Comparison of ENCODE assay signal across 14 mouse cellular contexts in the genomic region with DNA sequence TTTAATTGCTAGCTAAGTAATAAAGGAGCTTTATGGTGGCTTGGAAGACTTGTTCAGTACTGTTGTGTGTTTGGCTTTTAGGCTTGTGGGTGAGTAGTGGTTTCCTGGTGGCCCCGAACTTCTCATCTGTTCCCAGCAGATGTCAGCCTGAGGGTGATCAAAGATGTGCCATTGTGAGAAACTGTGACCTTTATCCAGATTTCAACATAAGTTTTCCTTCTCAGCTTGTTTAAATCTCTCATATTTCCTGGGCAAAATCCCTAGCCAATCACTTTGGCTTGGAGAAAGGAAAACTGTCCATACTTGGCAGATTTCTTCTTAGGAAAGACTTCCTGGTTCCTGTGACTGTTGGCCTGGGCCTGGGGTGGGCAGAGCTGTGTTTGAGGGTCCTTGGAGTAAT. TPM values are rescaled to one million over a fixed set of nuclear protein-coding genes. Genes with fewer than 3 reads are reported as not detected.
DNase-seq lines count a peak whose midpoint lies in the region; ATAC-seq and TF ChIP-seq lines count a peak whose summit lies in the region.
"Had no signal": no experiment of that assay in that cellular context is flagged by ENCODE, and none has a peak within 500 bp of the region (broad histone marks: within the 10 kb centered on the region; RNA-seq: fewer than 3 reads in every experiment).

No protein-coding gene starts in this region.

- H3K4me1 ChIP-seq in heart, embryonic 16.5 days (ENCODE audit: control insufficient read depth, insufficient read depth, low read length): peaks cover 9% of the 10 kb centered on the region; the same call in 1 of the 2 replicates
- H3K4me1 ChIP-seq in liver, postnatal 0 days (ENCODE audit: insufficient read depth): peaks cover 29% of the 10 kb centered on the region
- H3K4me1 ChIP-seq in forebrain, embryonic 14.5 days (ENCODE audit: control insufficient read depth, insufficient read depth, low read length): no peaks in the 10 kb centered on the region

- ATAC-seq in heart, embryonic 16.5 days (replicated peaks; ENCODE audit: extremely low read depth, insufficient read depth, low FRiP score): no peak
- peak; percentile 51; the same call in 1 of the 2 replicates for ATAC-seq in liver, postnatal 0 days
- no peak for ATAC-seq in forebrain, embryonic 14.5 days
- ATAC-seq: activated CD4-positive, CD25-positive, alpha-beta regulatory T cell, adult 4 months had no signal

- no peaks in the 10 kb centered on the region for H3K27me3 ChIP-seq in heart, embryonic 16.5 days (ENCODE audit: control insufficient read depth, insufficient read depth, low read length)
- no peaks in the 10 kb centered on the region for H3K27me3 ChIP-seq in liver, postnatal 0 days (ENCODE audit: insufficient read depth, low read length)
- no peaks in the 10 kb centered on the region for H3K27me3 ChIP-seq in forebrain, embryonic 14.5 days (replicated peaks; ENCODE audit: control insufficient read depth, insufficient read depth, low read length)
- H3K27me3 ChIP-seq: limb, embryonic 15.5 days had no signal

- no peak for DNase-seq in heart, adult 8-10 months (ENCODE audit: low spot score)
- DNase-seq in 3T3-L1 (ENCODE audit: low read depth, low spot score): peak; percentile 52
- DNase-seq in NIH3T3 (ENCODE audit: low read depth): peak; percentile 45
- DNase-seq in liver, postnatal 0 days: no peak
- DNase-seq in forebrain, embryonic 14.5 days (ENCODE audit: low spot score): no peak
- DNase-seq in right cerebral cortex, postnatal 14 days: no peak
- DNase-seq in frontal cortex, adult 2 months (ENCODE audit: extremely low spot score in 1 of 2, low spot score in 1 of 2): no peak
- DNase-seq: midbrain, embryonic 14.5 days; right cerebral cortex, adult 18-20 months had no signal

- TF ChIP-seq CTCF in liver, postnatal 0 days (IDR thresholded peaks at IDR 0.05; ENCODE audit: low read depth): peak; percentile 39; the same call in 1 of the 2 replicates

- 0 out of 2 replicates have a peak overlapping the region, but pooled peaks have one; percentile 2 for H3K27ac ChIP-seq in heart, embryonic 16.5 days (ENCODE audit: low read length)
- peak overlapping the region; percentile 80 for H3K27ac ChIP-seq in liver, postnatal 0 days (ENCODE audit: low read depth)
- H3K27ac ChIP-seq in forebrain, embryonic 14.5 days (ENCODE audit: low read depth, low read length): no peak overlapping the region
- H3K27ac ChIP-seq: forebrain, embryonic 10.5 days; kidney, postnatal 0 days; limb, embryonic 15.5 days had no signal

- WGBS in heart, embryonic 16.5 days: 67% methylated on average over 1 of the region's 1 CpGs
- WGBS in liver, postnatal 0 days (ENCODE audit: insufficient replicate concordance): 28% methylated on average over 1 of the region's 1 CpGs
- WGBS in forebrain, embryonic 14.5 days: 81% methylated on average over 1 of the region's 1 CpGs

- H3K36me3 ChIP-seq in heart, embryonic 16.5 days (ENCODE audit: control insufficient read depth, insufficient read depth): peaks cover 2% of the 10 kb centered on the region; the same call in 1 of the 2 replicates
- peaks cover 4% of the 10 kb centered on the region; the same call in 1 of the 2 replicates for H3K36me3 ChIP-seq in liver, postnatal 0 days (replicated peaks; ENCODE audit: insufficient read depth, low read length)
- H3K36me3 ChIP-seq in forebrain, embryonic 14.5 days (ENCODE audit: control insufficient read depth, insufficient read depth, low read length): no peaks in the 10 kb centered on the region

- TF ChIP-seq EP300 in liver, postnatal 0 days (IDR thresholded peaks at IDR 0.05; ENCODE audit: low read depth): peak; percentile 49; the same call in 1 of the 2 replicates

- no peak overlapping the region for H3K9ac ChIP-seq in heart, embryonic 16.5 days (ENCODE audit: low read length)
- no peak overlapping the region; the same call in 1 of the 2 replicates for H3K9ac ChIP-seq in liver, postnatal 0 days (replicated peaks)
- no peak overlapping the region for H3K9ac ChIP-seq in forebrain, embryonic 14.5 days (ENCODE audit: low read length)
- H3K9ac ChIP-seq: limb, embryonic 15.5 days had no signal

- no peak overlapping the region for H3K4me2 ChIP-seq in heart, embryonic 16.5 days (ENCODE audit: low read depth, low read length)
- H3K4me2 ChIP-seq in liver, postnatal 0 days (ENCODE audit: low read depth, low read length): no peak overlapping the region
- no peak overlapping the region for H3K4me2 ChIP-seq in forebrain, embryonic 14.5 days (ENCODE audit: low read length)
- H3K4me2 ChIP-seq: limb, embryonic 15.5 days had no signal

- no peaks in the 10 kb centered on the region for H3K9me3 ChIP-seq in heart, embryonic 16.5 days (replicated peaks; ENCODE audit: control insufficient read depth, low read length)
- no peaks in the 10 kb centered on the region for H3K9me3 ChIP-seq in liver, postnatal 0 days (ENCODE audit: low read length)
- no peaks in the 10 kb centered on the region for H3K9me3 ChIP-seq in forebrain, embryonic 14.5 days (replicated peaks; ENCODE audit: control insufficient read depth, low read length)
- H3K9me3 ChIP-seq: forebrain, embryonic 10.5 days; limb, embryonic 15.5 days had no signal

- no peak overlapping the region for H3K4me3 ChIP-seq in heart, embryonic 16.5 days (ENCODE audit: low read length)
- H3K4me3 ChIP-seq in liver, postnatal 0 days (ENCODE audit: low read depth, low read length): no peak overlapping the region
- no peak overlapping the region for H3K4me3 ChIP-seq in forebrain, embryonic 14.5 days (ENCODE audit: low read depth, low read length)
- H3K4me3 ChIP-seq: forebrain, embryonic 10.5 days; limb, embryonic 15.5 days had no signal

RNA-seq across cellular contexts. Expression of gene Dgkd, which starts 37.9 kb away (rescaled TPM):
- polyA plus RNA-seq in heart, embryonic 16.5 days (2015; fragmentation: Nextera tagmentation; extraction: Ambion mirVana): 22.6 and 25.0 TPM in 2 replicates
- 10 to 100 TPM; 33.5 to 43.2 (median 42.0) TPM for total RNA-seq in heart, adult 8-10 months (2022)
- polyA plus RNA-seq in liver, postnatal 0 days (2015; fragmentation: Nextera tagmentation; extraction: Ambion mirVana): 8.3 and 9.1 TPM in 2 replicates
- 31.7 and 49.8 TPM in 2 replicates for polyA plus RNA-seq in forebrain, embryonic 14.5 days (2014; fragmentation: Nextera tagmentation; extraction: Ambion mirVana)
- polyA plus RNA-seq in frontal cortex, adult 2 months (2012; rRNA removed): 57.6 and 73.7 TPM in 2 replicates

Comparison
In these comparisons a context has a peak if more than half of its experiments do, and no peak if none do; other contexts are left out.
1. DNase-seq: peak in 3T3-L1 (single experiment) and NIH3T3 (single experiment); none in heart, adult 8-10 months (single experiment), liver, postnatal 0 days (single experiment), forebrain, embryonic 14.5 days (single experiment), right cerebral cortex, postnatal 14 days (single experiment) and frontal cortex, adult 2 months (0 of 2).